Mouse (Mus musculus) MEL (cell line): Measurements from ENCODE around the gene Pea15a. TPM values are rescaled to one million over a fixed set of nuclear protein-coding genes. Genes with fewer than 3 reads are reported as not detected.

Experiments
- DNase-seq: peaks from one replicate; pipeline ENCODE4 v3.0.0; 2011; ENCODE audit warnings: low read depth, low spot score
- H3K27ac ChIP-seq: 2 replicates; pipeline ENCODE4 v1.5.1; 2012; ENCODE audit warnings: low read depth, mild to moderate bottlenecking, control low read depth, low read length, moderate library complexity; ENCODE audit not compliant: control insufficient read depth
- H3K27me3 ChIP-seq, 2 experiments: fragments of 150-350 bp in 1 of 2; sonication (generic) in 1 of 2; 2 replicates each; pipeline ENCODE4 v1.6.1; 2012; ENCODE audit warnings: low read length in 2 of 2, mild to moderate bottlenecking in 2 of 2, improper control_type of control experiment in 1 of 2, moderate library complexity in 1 of 2; ENCODE audit not compliant: insufficient read depth in 2 of 2, control insufficient read depth in 1 of 2
- H3K36me3 ChIP-seq, 2 experiments: 2 replicates each; pipeline ENCODE4 v1.6.1; 2012 to 2014; ENCODE audit warnings: low read length in 2 of 2, improper control_type of control experiment in 1 of 2, inconsistent platforms in 1 of 2, mild to moderate bottlenecking in 1 of 2; ENCODE audit not compliant: insufficient read depth in 2 of 2, control insufficient read depth in 1 of 2
- H3K4me1 ChIP-seq, 2 experiments: fragments of 150-350 bp in 1 of 2; sonication (generic) in 1 of 2; 2 replicates each; pipeline ENCODE4 v1.6.1; 2012; ENCODE audit warnings: low read length in 2 of 2, improper control_type of control experiment in 1 of 2, mild to moderate bottlenecking in 1 of 2; ENCODE audit not compliant: insufficient read depth in 2 of 2, control insufficient read depth in 1 of 2
- H3K4me3 ChIP-seq, 2 experiments: fragments of 150-350 bp in 1 of 2; sonication (generic) in 1 of 2; 2 replicates each; pipeline ENCODE4 v1.5.1; 2012; ENCODE audit warnings: low read depth in 2 of 2, low read length in 2 of 2, mild to moderate bottlenecking in 2 of 2, moderate library complexity in 2 of 2, control low read depth in 1 of 2, improper control_type of control experiment in 1 of 2; ENCODE audit not compliant: control insufficient read depth in 1 of 2, insufficient read depth in 1 of 2
- H3K79me2 ChIP-seq: 2 replicates; pipeline ENCODE4 v1.6.1; 2012; ENCODE audit warnings: mild to moderate bottlenecking, low read length, moderate library complexity; ENCODE audit not compliant: control insufficient read depth, poor library complexity, insufficient read depth
- H3K9ac ChIP-seq: 2 replicates; pipeline ENCODE4 v1.6.1; 2012; ENCODE audit warnings: low read depth, mild to moderate bottlenecking, control low read depth, low read length, moderate library complexity; ENCODE audit not compliant: control insufficient read depth, poor library complexity, severe bottlenecking
- H3K9me3 ChIP-seq: fragments of 150-350 bp; sonication (generic); replicated peaks from 2 replicates; pipeline ENCODE4 v1.6.1; 2012; ENCODE audit warnings: mild to moderate bottlenecking, low read length, improper control_type of control experiment, moderate library complexity; ENCODE audit not compliant: insufficient read depth
- BHLHE40 ChIP-seq: IDR thresholded peaks from 2 replicates; pipeline ENCODE4 v1.6.1; 2012; ENCODE audit warnings: low read depth, mild to moderate bottlenecking, inconsistent platforms, low read length, improper control_type of control experiment, borderline replicate concordance
- CHD1 ChIP-seq: IDR thresholded peaks from 2 replicates; pipeline ENCODE4 v1.6.1; 2012; ENCODE audit warnings: low read depth, mild to moderate bottlenecking, inconsistent platforms, low read length, improper control_type of control experiment
- CHD2 ChIP-seq: IDR thresholded peaks from 2 replicates; pipeline ENCODE4 v1.6.1; 2011; ENCODE audit warnings: low read length, improper control_type of control experiment
- ELF1 ChIP-seq: IDR thresholded peaks from 2 replicates; pipeline ENCODE4 v1.6.1; 2014; ENCODE audit warnings: low read depth, mild to moderate bottlenecking, inconsistent platforms, low read length, improper control_type of control experiment, moderate library complexity
- EP300 ChIP-seq, 2 experiments: IDR thresholded peaks; 2 replicates each; pipeline ENCODE4 v1.6.1; 2011; ENCODE audit warnings: improper control_type of control experiment in 2 of 2, low read length in 2 of 2, low read depth in 1 of 2, mild to moderate bottlenecking in 1 of 2
- GABPA ChIP-seq: IDR thresholded peaks from 2 replicates; pipeline ENCODE4 v1.6.1; 2012; ENCODE audit warnings: low read depth, mild to moderate bottlenecking, inconsistent platforms, low read length, improper control_type of control experiment, moderate library complexity
- JUND ChIP-seq: IDR thresholded peaks from 2 replicates; pipeline ENCODE4 v1.6.1; 2011; ENCODE audit warnings: low read depth, mild to moderate bottlenecking, improper control_type of control experiment, low read length
- MAZ ChIP-seq: IDR thresholded peaks from 2 replicates; pipeline ENCODE4 v1.6.1; 2012; ENCODE audit warnings: low read depth, mild to moderate bottlenecking, inconsistent platforms, low read length, improper control_type of control experiment
- MEF2A ChIP-seq: IDR thresholded peaks from 2 replicates; pipeline ENCODE4 v1.6.1; 2014; ENCODE audit warnings: low read depth, mild to moderate bottlenecking, inconsistent platforms, low read length, improper control_type of control experiment; ENCODE audit not compliant: poor library complexity, insufficient replicate concordance, severe bottlenecking; ENCODE audit errors: extremely low read depth
- MXI1 ChIP-seq: IDR thresholded peaks from 2 replicates; pipeline ENCODE4 v1.6.1; 2011; ENCODE audit warnings: mild to moderate bottlenecking, low read depth, low read length, improper control_type of control experiment
- NELFE ChIP-seq: IDR thresholded peaks from 2 replicates; pipeline ENCODE4 v1.6.1; 2011; ENCODE audit warnings: low read depth, low read length, improper control_type of control experiment
- POLR2AphosphoS2 ChIP-seq: IDR thresholded peaks from 2 replicates; pipeline ENCODE4 v1.6.1; 2011; ENCODE audit warnings: low read length, improper control_type of control experiment
- RAD21 ChIP-seq: IDR thresholded peaks from 2 replicates; pipeline ENCODE4 v1.6.1; 2011; ENCODE audit warnings: mild to moderate bottlenecking, low read depth, low read length, improper control_type of control experiment
- SIN3A ChIP-seq: IDR thresholded peaks from 2 replicates; pipeline ENCODE4 v1.6.1; 2012; ENCODE audit warnings: low read length, improper control_type of control experiment, inconsistent platforms
- SMC3 ChIP-seq: IDR thresholded peaks from 2 replicates; pipeline ENCODE4 v1.6.1; 2011; ENCODE audit warnings: low read depth, low read length, improper control_type of control experiment
- TBP ChIP-seq: IDR thresholded peaks from 2 replicates; pipeline ENCODE4 v1.8.0; 2011; ENCODE audit warnings: low read depth, low read length, improper control_type of control experiment
- TCF12 ChIP-seq: IDR thresholded peaks from 2 replicates; pipeline ENCODE4 v1.6.1; 2014; ENCODE audit warnings: low read depth, mild to moderate bottlenecking, inconsistent platforms, low read length, improper control_type of control experiment, moderate library complexity
- UBTF ChIP-seq: IDR thresholded peaks from 2 replicates; pipeline ENCODE4 v1.6.1; 2012; ENCODE audit warnings: low read depth, mild to moderate bottlenecking, inconsistent platforms, low read length, improper control_type of control experiment, moderate library complexity, borderline replicate concordance; ENCODE audit not compliant: insufficient read depth
- USF1 ChIP-seq: IDR thresholded peaks from 2 replicates; pipeline ENCODE4 v1.6.1; 2014; ENCODE audit warnings: low read depth, mild to moderate bottlenecking, inconsistent platforms, low read length, improper control_type of control experiment, moderate library complexity
- ZMIZ1 ChIP-seq: IDR thresholded peaks from 2 replicates; pipeline ENCODE4 v1.6.1; 2012; ENCODE audit warnings: low read depth, mild to moderate bottlenecking, inconsistent platforms, low read length, improper control_type of control experiment, moderate library complexity
- polyA plus RNA-seq, 2 experiments: library from polyadenylated mRNA; stranded (reverse) in 1 of 2; unstranded in 1 of 2; fragments of >175 nt in 1 of 2; fragments of >200 nt in 1 of 2; gene quantifications; 2 replicates each; pipeline versions ENCODE4 v1.2.1 to v1.2.4; 2012; ENCODE audit warnings: low replicate concordance in 2 of 2, low read depth in 1 of 2; ENCODE audit not compliant: insufficient read length in 2 of 2, insufficient read depth in 1 of 2, missing spikeins in 1 of 2
- total RNA-seq: library from RNA; depleted of rRNA; stranded (reverse); fragments of 300-350 nt; gene quantifications from 2 replicates; pipeline ENCODE4 v1.2.3, GENCODE M21; 2012

The Pea15a gene
- total and polyA plus RNA-seq, 3 experiments, result 2.4 to 7.5 TPM; not detected in 1

- TF ChIP-seq BHLHE40 (no peak), JUND (no peak), MAZ (no peak)
These were observed 21.6 kb upstream of the Pea15a start (continued) for GRCm38 (mm10) chr1:172228209-172228608.

- no peak for DNase-seq
- H3K9ac ChIP-seq, result no peak overlapping the region
- H3K4me1 ChIP-seq, result peaks cover 0 to 4% of the 10 kb centered on the region in 2 experiments; a peak in 1 of 4 replicates
- no peak overlapping the region for H3K27ac ChIP-seq
- peaks cover 5 to 6% of the 10 kb centered on the region in 2 experiments; a peak in 3 of 4 replicates for H3K27me3 ChIP-seq
- no peak overlapping the region for H3K4me3 ChIP-seq
- H3K36me3 ChIP-seq, result peaks cover 0 to 4% of the 10 kb centered on the region in 2 experiments; a peak in 2 of 4 replicates
- no peaks in the 10 kb centered on the region for H3K79me2 ChIP-seq
- no peaks in the 10 kb centered on the region for H3K9me3 ChIP-seq
- no peak for TF ChIP-seq MAZ
- TF ChIP-seq TCF12, result no peak
- TF ChIP-seq CHD1, result no peak
- no peak for TF ChIP-seq POLR2AphosphoS2
- TF ChIP-seq SMC3, result no peak
- TF ChIP-seq ELF1, result no peak
- TF ChIP-seq EP300 (IDR thresholded peaks at IDR 0.05; ENCODE audit: low read depth in 1 of 2, low read length in 2 of 2), result no peak
- no peak for TF ChIP-seq TBP
- no peak for TF ChIP-seq USF1
- no peak for TF ChIP-seq MEF2A
- TF ChIP-seq SIN3A, result no peak
- TF ChIP-seq GABPA, result no peak
- TF ChIP-seq, all 39 proteins: peak for 0
These were observed 14.9 kb upstream of the Pea15a start for GRCm38 (mm10) chr1:172221297-172222063.

- H3K9me3 ChIP-seq, result no peaks in the 10 kb centered on the region
- H3K9ac ChIP-seq, result no peak overlapping the region
- no peak overlapping the region for H3K4me3 ChIP-seq
- peaks cover 5% of the 10 kb centered on the region in 2 experiments; a peak in 3 of 4 replicates for H3K27me3 ChIP-seq
- H3K4me1 ChIP-seq, result peaks cover 0 to 4% of the 10 kb centered on the region in 2 experiments; a peak in 1 of 4 replicates
- no peak overlapping the region for H3K27ac ChIP-seq
- peaks cover 0 to 4% of the 10 kb centered on the region in 2 experiments; a peak in 2 of 4 replicates for H3K36me3 ChIP-seq
- H3K79me2 ChIP-seq, result no peaks in the 10 kb centered on the region
- DNase-seq, result no peak
- TF ChIP-seq CHD2, result no peak
- no peak for TF ChIP-seq NELFE
- TF ChIP-seq POLR2AphosphoS2, result no peak
- no peak for TF ChIP-seq MXI1
- TF ChIP-seq ZMIZ1, result no peak
- TF ChIP-seq MEF2A, result no peak
- TF ChIP-seq UBTF, result no peak
- no peak for TF ChIP-seq ELF1
- TF ChIP-seq RAD21, result no peak
These were observed 13.8 kb upstream of the Pea15a start for GRCm38 (mm10) chr1:172220414-172220813.
